Mouse (Mus musculus): ENCODE measurements at regions not wholly inside any gene's neighbourhood (a gene's known extent, or its start where the extent isn't known, plus 50 kb on each side); places are given as distances from the start of the nearest gene placed in this dataset.

- no peak for TF ChIP-seq CTCF (IDR thresholded peaks at IDR 0.05; ENCODE audit: low read depth)
- TF ChIP-seq EP300 (IDR thresholded peaks at IDR 0.05; ENCODE audit: low read depth), result no peak
Measured at GRCm38 (mm10) chr9:50136636-50136985, 208.2 kb downstream of the Rpl10-ps3 start.
